Mouse (Mus musculus): ENCODE results near the gene Knop1.

- TF ChIP-seq GATA1 (IDR thresholded peaks at IDR 0.05; ENCODE audit: borderline replicate concordance, low read length) (no peak), FLI1 (IDR thresholded peaks at IDR 0.05; ENCODE audit: low read length) (no peak)
Measured at GRCm38 (mm10) chr7:118900090-118900489, 44.0 kb upstream of the Knop1 start.

Data from megakaryocyte, embryonic 14.5 days (primary cell).